Mouse (Mus musculus) heart, adult 2 months (tissue): ENCODE measurements at regions not wholly inside any gene's neighbourhood (a gene's known extent, or its start where the extent isn't known, plus 50 kb on each side); places are given as distances from the start of the nearest gene placed in this dataset.

Experiments
- CTCF ChIP-seq: fragments of 200-600 bp; IDR thresholded peaks from 2 replicates; pipeline ENCODE4 v1.8.1; 2022; ENCODE audit warnings: antibody characterized with exemption, mild to moderate bottlenecking, moderate library complexity
- EP300 ChIP-seq: fragments of 200-500 bp; IDR thresholded peaks from 2 replicates; pipeline ENCODE4 v1.6.1; 2011; ENCODE audit warnings: low read depth, low read length, control low read depth; ENCODE audit not compliant: insufficient read depth
- POLR2A ChIP-seq: fragments of 200-500 bp; IDR thresholded peaks from 2 replicates; pipeline ENCODE4 v1.6.1; 2011; ENCODE audit warnings: mild to moderate bottlenecking, low read depth, low read length, control low read depth; ENCODE audit not compliant: insufficient read depth

- TF ChIP-seq CTCF (no peak), POLR2A (no peak), EP300 (no peak)
Measured at GRCm38 (mm10) chr8:26688035-26688434, 289.1 kb upstream of the Zfp703 start.
